Mouse (Mus musculus) intestine, postnatal 0 days (tissue): ENCODE measurements around the gene Fmo6. TPM values are rescaled to one million over a fixed set of nuclear protein-coding genes. Genes with fewer than 3 reads are reported as not detected.
A peak's percentile ranks its signal among the peaks of the same experiment; 100 is the strongest.

Experiments
- ATAC-seq: fragments of 200-750 bp; cut with Nextera tagmentation; 2 replicates; pipeline ENCODE4 v1.8.0; 2017; ENCODE audit warnings: mild to moderate bottlenecking, moderate TSS enrichment, moderate library complexity
- H3K27ac ChIP-seq: fragments of 300-500 bp; sonication (generic); 2 replicates; pipeline ENCODE4 v1.5.1; 2014; ENCODE audit warnings: mild to moderate bottlenecking, low read depth, low read length, moderate library complexity
- H3K27me3 ChIP-seq: fragments of 300-500 bp; sonication (generic); replicated peaks from 2 replicates; pipeline ENCODE4 v1.6.1; 2014; ENCODE audit warnings: low read length, mixed read lengths; ENCODE audit not compliant: control insufficient read depth, insufficient read depth
- H3K36me3 ChIP-seq: fragments of 300-500 bp; sonication (generic); 2 replicates; pipeline ENCODE4 v1.6.1; 2014; ENCODE audit warnings: mild to moderate bottlenecking, moderate library complexity; ENCODE audit not compliant: control insufficient read depth, insufficient read depth
- H3K4me1 ChIP-seq: fragments of 300-500 bp; sonication (generic); replicated peaks from 2 replicates; pipeline ENCODE4 v1.6.1; 2014; ENCODE audit warnings: antibody characterized with exemption, low read length, mixed read lengths; ENCODE audit not compliant: control insufficient read depth, insufficient read depth
- H3K4me2 ChIP-seq: fragments of 300-500 bp; sonication (generic); replicated peaks from 2 replicates; pipeline ENCODE4 v1.6.1; 2014; ENCODE audit warnings: low read depth, mild to moderate bottlenecking, moderate library complexity
- H3K4me3 ChIP-seq: fragments of 300-500 bp; sonication (generic); 2 replicates; pipeline ENCODE4 v1.5.1; 2014; ENCODE audit warnings: low read depth, low read length
- H3K9ac ChIP-seq: fragments of 300-500 bp; sonication (generic); 2 replicates; pipeline ENCODE4 v1.6.1; 2014; ENCODE audit warnings: mild to moderate bottlenecking, low read depth, low read length
- H3K9me3 ChIP-seq: fragments of 300-500 bp; sonication (generic); 2 replicates; pipeline ENCODE4 v1.6.1; 2016; ENCODE audit warnings: mixed run types; ENCODE audit not compliant: control insufficient read depth
- CTCF ChIP-seq: sonication (generic); IDR thresholded peaks from 2 replicates; pipeline ENCODE4 v1.5.1; 2016; ENCODE audit warnings: low read depth, mild to moderate bottlenecking, control low read depth, antibody characterized with exemption, moderate library complexity
- WGBS: fragments of 180-500 bp; shearing (Covaris S2); extraction: QIAGEN DNeasy Blood & Tissue Kit; methylation state at CpG from one replicate; pipeline ENCODE4 v1.1.7; 2014; 5-methylcytosine and 5-hydroxymethylcytosine counted together
- polyA plus RNA-seq: library from polyadenylated mRNA; unstranded; fragments of >200 nt; fragmentation: Nextera tagmentation; extraction: Ambion mirVana; gene quantifications from 2 replicates; pipeline ENCODE4 v1.2.1, GENCODE M21; 2015

Fmo6 gene
- polyA plus RNA-seq, 1 experiment from 2014 or later: not detected

DNA sequence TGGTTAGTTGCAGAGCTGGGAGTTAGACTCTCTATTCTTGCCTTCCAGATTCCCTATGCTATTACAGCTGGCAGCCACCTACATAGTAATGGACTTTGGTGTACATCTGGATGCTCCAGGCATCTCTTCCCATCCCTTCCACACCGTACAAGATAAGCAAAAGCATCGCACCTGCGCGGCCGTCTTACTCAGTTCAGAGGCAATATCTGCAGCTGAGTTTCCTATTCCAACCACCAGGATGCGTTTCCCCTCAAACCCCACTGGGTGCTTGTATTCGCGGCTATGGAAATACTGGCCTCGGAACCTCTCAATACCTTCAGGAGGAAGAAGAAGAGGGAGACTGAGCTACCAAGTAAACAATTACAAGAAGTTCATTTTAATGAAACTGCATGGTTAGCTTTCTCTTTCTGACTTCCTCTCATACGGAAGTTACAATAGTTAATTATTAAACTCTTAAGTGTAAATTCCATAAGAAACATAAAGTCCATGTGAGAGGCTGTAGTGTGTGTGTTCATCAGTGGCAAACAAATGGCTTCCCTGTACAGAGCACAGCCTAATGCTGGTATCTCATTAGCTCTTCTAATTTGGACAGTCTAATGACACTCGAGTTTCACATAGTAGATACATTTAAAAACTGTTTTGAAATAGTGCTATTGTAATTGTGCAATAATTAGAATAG lies 51.0 kb downstream of the Fmo6 start:
- Histone ChIP-seq H3K4me2 (peak overlapping the region; percentile 38), H3K4me3 (no peak overlapping the region), H3K36me3 (no peaks in the 10 kb centered on the region), H3K9ac (no peak overlapping the region), H3K27ac (peak overlapping the region; percentile 57), H3K4me1 (peaks cover 8% of the 10 kb centered on the region; the same call in 1 of the 2 replicates), H3K27me3 (no peaks in the 10 kb centered on the region), H3K9me3 (no peaks in the 10 kb centered on the region)
- peak; percentile 95 for ATAC-seq
- peak; percentile 56 for TF ChIP-seq CTCF
- 40% methylated on average over 11 of the region's 11 CpGs for WGBS

DNA sequence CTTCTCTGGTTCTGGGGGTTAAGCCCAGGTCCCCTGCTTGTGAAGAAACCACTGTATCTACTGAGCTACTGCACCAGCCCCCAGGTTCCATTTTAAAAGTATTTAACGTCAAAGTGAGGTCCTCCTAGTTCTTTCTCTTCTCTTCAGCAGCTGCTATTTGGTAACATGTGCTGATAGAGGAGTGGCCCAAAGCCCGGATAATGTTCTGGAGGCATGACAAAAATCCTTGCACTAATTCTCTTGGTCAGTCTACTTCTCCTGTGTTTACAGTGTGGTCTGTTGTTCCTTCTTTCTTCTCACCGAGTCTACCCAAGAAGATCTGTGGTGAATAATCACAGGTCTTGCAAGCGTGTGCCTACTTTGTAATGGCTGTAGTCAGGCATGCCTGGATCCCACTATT lies 54.6 kb downstream of the Fmo6 start:
- H3K27me3 ChIP-seq: no peaks in the 10 kb centered on the region
- TF ChIP-seq CTCF: no peak
- H3K9ac ChIP-seq: no peak overlapping the region
- H3K9me3 ChIP-seq: no peaks in the 10 kb centered on the region
- no peaks in the 10 kb centered on the region for H3K36me3 ChIP-seq
- WGBS: 71% methylated on average over 4 of the region's 4 CpGs
- no peak overlapping the region for H3K27ac ChIP-seq
- H3K4me1 ChIP-seq: peaks cover 8% of the 10 kb centered on the region; the same call in 1 of the 2 replicates
- H3K4me2 ChIP-seq: no peak overlapping the region
- H3K4me3 ChIP-seq: no peak overlapping the region
- no peak for ATAC-seq

DNA sequence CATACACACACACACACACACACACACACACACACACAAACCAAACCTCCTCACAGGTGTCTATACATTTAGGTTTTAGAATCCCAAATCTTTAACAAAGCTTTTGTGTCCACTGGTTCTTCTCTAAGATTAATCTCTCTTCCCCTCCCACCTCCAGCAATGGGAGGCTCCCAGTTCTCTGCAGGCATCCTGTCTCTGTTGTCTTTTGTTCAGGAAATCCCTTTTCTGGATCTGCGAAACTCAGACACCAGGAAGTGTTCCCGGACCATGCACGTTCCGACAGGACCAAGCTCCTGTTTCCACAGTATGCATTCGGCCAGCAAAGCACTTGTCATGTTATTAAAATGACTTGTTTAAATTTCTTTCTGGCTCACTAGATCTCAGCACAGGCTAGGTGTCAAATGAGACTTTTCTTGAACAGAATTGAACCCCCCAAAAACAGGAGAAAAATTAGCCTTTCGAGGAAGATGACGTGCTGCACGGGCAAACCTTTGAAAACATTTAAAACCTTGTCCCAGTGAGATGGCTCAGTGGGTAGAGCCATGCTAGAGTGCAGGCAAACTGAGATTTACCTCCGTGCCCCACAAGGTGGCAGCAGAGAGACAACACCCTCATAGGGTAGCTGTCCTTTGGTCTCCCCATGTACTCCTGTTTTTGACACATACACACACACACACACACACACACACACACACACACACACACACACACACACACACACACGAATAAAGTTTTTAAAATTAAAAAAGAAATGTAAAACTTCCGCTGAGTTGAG lies 57.5 kb downstream of the Fmo6 start:
- Histone ChIP-seq H3K9ac (no peak overlapping the region), H3K36me3 (no peaks in the 10 kb centered on the region), H3K4me1 (no peaks in the 10 kb centered on the region), H3K4me3 (no peak overlapping the region), H3K4me2 (no peak overlapping the region), H3K9me3 (no peaks in the 10 kb centered on the region), H3K27me3 (no peaks in the 10 kb centered on the region), H3K27ac (no peak overlapping the region)
- 0 out of 2 replicates have a peak, but pooled peaks have one; percentile 33 for ATAC-seq
- WGBS: 65% methylated on average over 11 of the region's 11 CpGs
- TF ChIP-seq CTCF: peak; percentile 75

DNA sequence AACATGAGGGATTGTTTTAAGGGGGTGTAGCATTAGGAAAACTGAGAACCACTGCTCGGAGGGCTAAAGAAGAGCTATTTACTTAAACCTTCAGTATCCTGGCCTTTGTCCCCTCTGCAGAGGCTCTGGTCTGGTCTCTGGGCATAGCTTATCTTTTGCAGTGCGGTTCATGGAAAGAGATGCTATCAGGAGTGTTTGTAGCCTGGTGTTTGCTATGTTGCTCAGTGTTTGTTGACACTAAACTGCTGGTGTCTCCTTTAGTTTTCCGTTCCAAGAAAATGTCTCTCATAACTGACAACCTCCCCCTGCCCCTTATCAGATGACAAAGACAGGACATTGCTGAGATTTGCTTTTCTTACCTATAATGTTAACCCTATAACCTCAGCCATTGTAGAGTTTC lies 62.2 kb downstream of the Fmo6 start:
- Histone ChIP-seq H3K27me3 (no peaks in the 10 kb centered on the region), H3K36me3 (no peaks in the 10 kb centered on the region), H3K4me3 (no peak overlapping the region), H3K4me1 (peaks cover 8% of the 10 kb centered on the region; the same call in 1 of the 2 replicates), H3K4me2 (no peak overlapping the region), H3K9ac (no peak overlapping the region), H3K9me3 (no peaks in the 10 kb centered on the region), H3K27ac (no peak overlapping the region)
- TF ChIP-seq CTCF: no peak
- 27% methylated on average over 3 of the region's 3 CpGs for WGBS
- no peak for ATAC-seq

DNA sequence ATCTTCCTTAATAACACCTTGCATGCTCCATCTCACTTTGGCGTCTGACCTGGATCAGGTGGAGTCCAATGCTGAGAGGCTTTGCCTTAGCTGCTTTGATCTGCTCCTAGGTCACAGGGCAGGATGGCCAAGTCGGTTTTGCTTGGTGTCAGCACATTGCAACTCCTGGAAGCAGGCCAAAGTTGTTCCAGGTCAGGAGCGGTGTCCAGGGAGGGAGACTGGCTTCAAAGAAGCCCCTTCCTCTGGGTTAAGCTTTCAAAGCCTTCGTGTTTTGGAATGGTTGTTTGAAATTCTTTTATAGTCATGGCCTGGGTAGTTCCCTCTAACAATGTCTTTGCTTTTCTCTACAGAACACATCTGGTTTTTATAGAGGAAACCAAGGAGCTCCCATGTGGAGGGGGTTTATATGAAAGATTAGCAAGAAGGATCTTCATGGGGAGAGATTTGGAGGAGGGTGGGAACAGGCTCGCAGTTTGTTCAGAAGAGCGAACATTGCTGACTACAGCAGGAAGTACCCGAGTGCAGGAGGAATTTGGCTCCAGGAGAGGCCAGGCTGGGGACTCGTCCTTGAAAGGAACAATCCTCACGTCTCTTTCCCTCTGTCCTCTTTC lies 65.5 kb downstream of the Fmo6 start:
- Histone ChIP-seq H3K27me3 (no peaks in the 10 kb centered on the region), H3K27ac (peak overlapping the region; percentile 67), H3K9ac (no peak overlapping the region), H3K9me3 (no peaks in the 10 kb centered on the region; the same call in 1 of the 2 replicates), H3K36me3 (no peaks in the 10 kb centered on the region), H3K4me3 (no peak overlapping the region), H3K4me2 (0 out of 2 replicates have a peak overlapping the region, but pooled peaks have one; percentile 17), H3K4me1 (peaks cover 8% of the 10 kb centered on the region; the same call in 1 of the 2 replicates)
- ATAC-seq: peak; percentile 39; the same call in 1 of the 2 replicates
- no peak for TF ChIP-seq CTCF
- 18% methylated on average over 9 of the region's 9 CpGs for WGBS

DNA sequence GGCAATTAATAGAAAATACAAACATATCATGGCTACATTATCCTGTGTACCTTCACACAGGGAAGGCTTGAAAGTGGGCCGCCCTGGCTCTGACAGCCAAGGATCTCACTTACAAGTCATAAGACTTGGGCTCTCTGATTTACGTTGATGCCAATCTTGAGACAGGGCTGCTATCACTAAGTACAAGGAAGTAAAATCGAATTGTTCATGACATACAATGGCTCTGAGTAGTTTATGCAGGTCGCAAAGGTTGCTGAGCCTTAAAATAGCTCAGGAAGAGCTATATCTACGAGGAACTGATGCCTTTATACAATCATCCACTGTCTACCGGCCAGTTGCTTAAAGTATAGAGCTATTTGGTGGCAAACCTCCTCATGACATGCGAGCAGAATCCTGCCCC lies 66.3 kb downstream of the Fmo6 start:
- Histone ChIP-seq H3K9me3 (no peaks in the 10 kb centered on the region; the same call in 1 of the 2 replicates), H3K9ac (no peak overlapping the region), H3K4me2 (no peak overlapping the region), H3K27me3 (no peaks in the 10 kb centered on the region), H3K4me1 (peaks cover 8% of the 10 kb centered on the region; the same call in 1 of the 2 replicates), H3K4me3 (no peak overlapping the region), H3K36me3 (no peaks in the 10 kb centered on the region), H3K27ac (peak overlapping the region; percentile 67; the same call in 1 of the 2 replicates)
- peak; percentile 79 for ATAC-seq
- TF ChIP-seq CTCF: no peak
- WGBS: 34% methylated on average over 7 of the region's 7 CpGs
